Mouse (Mus musculus) midbrain, embryonic 14.5 days (tissue): ENCODE results near the gene Gm42957. TPM values are rescaled to one million over a fixed set of nuclear protein-coding genes. Genes with fewer than 3 reads are reported as not detected.
"Not testable (repeated sequence)": the region's sequence is repeated elsewhere in the genome, so short reads cannot be mapped to it uniquely, and the experiment has no call there.

Experiments used
- ATAC-seq: fragments of 200-750 bp; cut with Nextera tagmentation; 2 replicates; pipeline ENCODE4 v1.8.0; 2017; ENCODE audit warnings: moderate number of reproducible peaks, moderate library complexity; ENCODE audit not compliant: low FRiP score, low TSS enrichment
- DNase-seq: peaks from one replicate; pipeline ENCODE4 v3.0.0-alpha.2; 2015
- H3K27ac ChIP-seq: fragments of 300-500 bp; sonication (generic); replicated peaks from 2 replicates; pipeline ENCODE4 v1.5.1; 2014; ENCODE audit warnings: mild to moderate bottlenecking, low read depth, low read length, moderate library complexity
- H3K27me3 ChIP-seq: fragments of 300-500 bp; sonication (generic); 2 replicates; pipeline ENCODE4 v1.6.1; 2014; ENCODE audit warnings: low read length, control low read depth, mixed read lengths; ENCODE audit not compliant: control insufficient read depth, insufficient read depth
- H3K36me3 ChIP-seq: fragments of 300-500 bp; sonication (generic); 2 replicates; pipeline ENCODE4 v1.6.1; 2014; ENCODE audit warnings: low read length, control low read depth; ENCODE audit not compliant: control insufficient read depth, insufficient read depth
- H3K4me1 ChIP-seq: fragments of 300-500 bp; sonication (generic); 2 replicates; pipeline ENCODE4 v1.6.1; 2014; ENCODE audit warnings: mild to moderate bottlenecking, antibody characterized with exemption, low read length, control low read depth; ENCODE audit not compliant: control insufficient read depth, insufficient read depth
- H3K4me2 ChIP-seq: fragments of 300-500 bp; sonication (generic); 2 replicates; pipeline ENCODE4 v1.6.1; 2014; ENCODE audit warnings: mild to moderate bottlenecking, low read length, moderate library complexity
- H3K4me3 ChIP-seq: fragments of 300-500 bp; sonication (generic); replicated peaks from 2 replicates; pipeline ENCODE4 v1.5.1; 2014; ENCODE audit warnings: low read depth, low read length
- H3K9ac ChIP-seq: fragments of 300-500 bp; sonication (generic); replicated peaks from 2 replicates; pipeline ENCODE4 v1.6.1; 2014; ENCODE audit warnings: mild to moderate bottlenecking, low read length, moderate library complexity
- H3K9me3 ChIP-seq: fragments of 300-500 bp; sonication (generic); 2 replicates; pipeline ENCODE4 v1.6.1; 2016; ENCODE audit warnings: low read length, control low read depth, mixed read lengths; ENCODE audit not compliant: control insufficient read depth
- WGBS: fragments of 180-500 bp; shearing (Covaris S2); extraction: QIAGEN DNeasy Blood & Tissue Kit; methylation state at CpG from one replicate; pipeline ENCODE4 v1.1.7; 2014; 5-methylcytosine and 5-hydroxymethylcytosine counted together
- polyA plus RNA-seq: library from polyadenylated mRNA; unstranded; fragments of >200 nt; fragmentation: Nextera tagmentation; extraction: Ambion mirVana; gene quantifications from 2 replicates; pipeline ENCODE4 v1.2.1, GENCODE M21; 2014

The Gm42957 gene
- polyA plus RNA-seq, 1 experiment from 2014 or later, result not detected

GRCm38 (mm10) chr3:96636448-96636847 lies 1.2 kb downstream of the Gm42957 start:
- Histone ChIP-seq H3K27me3 (no peaks in the 10 kb centered on the region), H3K36me3 (peaks cover 42% of the 10 kb centered on the region), H3K4me1 (peaks cover 11% of the 10 kb centered on the region; the same call in 1 of the 2 replicates), H3K4me2 (peak overlapping the region; percentile 79), H3K9ac (peak overlapping the region; percentile 97; the same call in 1 of the 2 replicates), H3K4me3 (peak overlapping the region; percentile 85), H3K27ac (no peak overlapping the region), H3K9me3 (no peaks in the 10 kb centered on the region)
- ATAC-seq, result no peak
- WGBS, result 70% methylated on average over 11 of the region's 11 CpGs
- no peak for DNase-seq

- Histone ChIP-seq H3K36me3 (peaks cover 37% of the 10 kb centered on the region), H3K9ac (no peak overlapping the region), H3K27ac (no peak overlapping the region), H3K4me1 (peaks cover 11% of the 10 kb centered on the region; the same call in 1 of the 2 replicates), H3K9me3 (no peaks in the 10 kb centered on the region), H3K4me2 (no peak overlapping the region), H3K4me3 (no peak overlapping the region), H3K27me3 (no peaks in the 10 kb centered on the region)
- ATAC-seq (no peak), DNase-seq (peak; percentile 59)
- WGBS, result 67% methylated on average over 1 of the region's 1 CpGs
These were observed 3.9 kb downstream of the Gm42957 start for GRCm38 (mm10) chr3:96639219-96639618.

GRCm38 (mm10) chr3:96645018-96645649 lies 9.9 kb downstream of the Gm42957 start, which contains the start of gene Itga10:
Itga10 (plus strand) TSS chr3:96645584.
- Histone ChIP-seq H3K9me3 (no peaks in the 10 kb centered on the region), H3K9ac (no peak within 1 kb of the TSS), H3K4me2 (no peak within 1 kb of the TSS), H3K36me3 (peaks cover 28% of the 10 kb centered on the region), H3K4me3 (no peak within 1 kb of the TSS), H3K27me3 (no peaks in the 10 kb centered on the region), H3K27ac (no peak within 1 kb of the TSS), H3K4me1 (no peaks in the 10 kb centered on the region)
- DNase-seq, result peak; percentile 60
- WGBS, result 65% methylated on average over 7 of the region's 7 CpGs
- ATAC-seq, result no peak

GRCm38 (mm10) chr3:96647365-96647764 lies 12.1 kb downstream of the Gm42957 start:
- no peak for ATAC-seq
- Histone ChIP-seq H3K36me3 (peaks cover 21% of the 10 kb centered on the region), H3K9me3 (no peaks in the 10 kb centered on the region), H3K4me1 (no peaks in the 10 kb centered on the region), H3K4me2 (no peak overlapping the region), H3K27ac (no peak overlapping the region), H3K9ac (no peak overlapping the region), H3K4me3 (no peak overlapping the region), H3K27me3 (no peaks in the 10 kb centered on the region)
- WGBS, result 79% methylated on average over 3 of the region's 3 CpGs
- no peak for DNase-seq

- no peaks in the 10 kb centered on the region for H3K27me3 ChIP-seq
- H3K9ac ChIP-seq, result no peak overlapping the region
- DNase-seq (no peak), ATAC-seq (no peak)
- no peak overlapping the region for H3K27ac ChIP-seq
- 93% methylated on average over 2 of the region's 2 CpGs for WGBS
- no peak overlapping the region for H3K4me2 ChIP-seq
- no peak overlapping the region for H3K4me3 ChIP-seq
- no peaks in the 10 kb centered on the region for H3K9me3 ChIP-seq
- H3K36me3 ChIP-seq, result no peaks in the 10 kb centered on the region
- H3K4me1 ChIP-seq, result no peaks in the 10 kb centered on the region; the same call in 1 of the 2 replicates
These were observed 25.6 kb downstream of the Gm42957 start for GRCm38 (mm10) chr3:96660901-96661300.

- 57% methylated on average over 8 of the region's 8 CpGs for WGBS
- Histone ChIP-seq H3K9me3 (no peaks in the 10 kb centered on the region), H3K4me2 (peak overlapping the region; percentile 59), H3K27ac (peak overlapping the region; percentile 16), H3K4me1 (no peaks in the 10 kb centered on the region; the same call in 1 of the 2 replicates), H3K36me3 (no peaks in the 10 kb centered on the region), H3K27me3 (no peaks in the 10 kb centered on the region), H3K9ac (peak overlapping the region; percentile 42; the same call in 1 of the 2 replicates), H3K4me3 (peak overlapping the region; percentile 32)
- DNase-seq, result peak; percentile 29
- ATAC-seq, result no peak
These were observed 27.6 kb downstream of the Gm42957 start for GRCm38 (mm10) chr3:96662731-96663316.

- Histone ChIP-seq H3K9me3 (no peaks in the 10 kb centered on the region), H3K4me3 (peak overlapping the region; percentile 32), H3K9ac (peak overlapping the region; percentile 42), H3K4me2 (peak overlapping the region; percentile 59), H3K4me1 (no peaks in the 10 kb centered on the region; the same call in 1 of the 2 replicates), H3K27ac (peak overlapping the region; percentile 16), H3K27me3 (no peaks in the 10 kb centered on the region), H3K36me3 (no peaks in the 10 kb centered on the region)
- WGBS, result 7% methylated on average over 15 of the region's 18 CpGs
- DNase-seq (peak; percentile 91), ATAC-seq (peak; percentile 77; the same call in 1 of the 2 replicates)
These were observed 28.4 kb downstream of the Gm42957 start for GRCm38 (mm10) chr3:96663432-96664239.

GRCm38 (mm10) chr3:96665732-96666363 lies 30.6 kb downstream of the Gm42957 start:
- not testable (repeated sequence) for ATAC-seq, H3K4me1 ChIP-seq
- 92% methylated on average over 7 of the region's 7 CpGs for WGBS

More at GRCm38 (mm10) chr3:96665732-96666363, 30.6 kb downstream of the Gm42957 start:
- not testable (repeated sequence) for H3K9ac ChIP-seq, H3K4me3 ChIP-seq, H3K27ac ChIP-seq, H3K36me3 ChIP-seq, H3K27me3 ChIP-seq, H3K9me3 ChIP-seq, DNase-seq, H3K4me2 ChIP-seq
